Mouse (Mus musculus) heart, postnatal 4 days (tissue): ENCODE results near the gene Olfr1055. TPM values are rescaled to one million over a fixed set of nuclear protein-coding genes. Genes with fewer than 3 reads are reported as not detected.
"Not testable (repeated sequence)": the region's sequence is repeated elsewhere in the genome, so short reads cannot be mapped to it uniquely, and the experiment has no call there.

Experiments
- DNase-seq: peaks from one replicate; pipeline ENCODE4 v3.0.0; 2021
- total RNA-seq, 2 experiments: library from RNA; stranded (reverse); gene quantifications; 2 replicates each; pipeline ENCODE4 v1.2.3; 2021

The Olfr1055 gene
- total RNA-seq: not detected

GRCm38 (mm10) chr2:86350184-86350583, at the start of gene Olfr1055:
Olfr1055 (minus strand) TSS chr2:86350284.
- no peak for DNase-seq

- no peak for DNase-seq
These were observed 45.0 kb upstream of the Olfr1055 start for GRCm38 (mm10) chr2:86395114-86395513.

- DNase-seq: not testable (repeated sequence)
These were observed 38.4 kb upstream of the Olfr1055 start, which contains the start of gene Olfr1058 for GRCm38 (mm10) chr2:86388461-86388860. Olfr1058 (minus strand) TSS chr2:86388561.

- DNase-seq: no peak
These were observed 28.2 kb upstream of the Olfr1055 start, which contains the start of gene Olfr1057 for GRCm38 (mm10) chr2:86378293-86378692. Olfr1057 (minus strand) TSS chr2:86378393.

GRCm38 (mm10) chr2:86366342-86366741, 16.3 kb upstream of the Olfr1055 start:
- not testable (repeated sequence) for DNase-seq

- DNase-seq: no peak
These were observed 12.3 kb upstream of the Olfr1055 start, which contains the start of gene Olfr1056 for GRCm38 (mm10) chr2:86362369-86362768. Olfr1056 (minus strand) TSS chr2:86362469.

GRCm38 (mm10) chr2:86351751-86352150, 1.7 kb upstream of the Olfr1055 start:
- not testable (repeated sequence) for DNase-seq

GRCm38 (mm10) chr2:86335333-86335732, 14.8 kb downstream of the Olfr1055 start, which contains the start of gene Olfr1054:
Olfr1054 (minus strand) TSS chr2:86335433.
- DNase-seq: no peak

- DNase-seq: no peak
These were observed 34.9 kb downstream of the Olfr1055 start, which contains the start of gene Olfr1053 for GRCm38 (mm10) chr2:86315184-86315583. Olfr1053 (minus strand) TSS chr2:86315284.

Other genes with a start within 250 kb of the Olfr1055 start
- not detected for gene Olfr1039, start 214.4 kb downstream of the Olfr1055 start, total RNA-seq
- not detected for gene Olfr1040, start 203.6 kb downstream of the Olfr1055 start, total RNA-seq
- gene Olfr1042, start 188.4 kb downstream of the Olfr1055 start, total RNA-seq: not detected
- gene Olfr1043, start 182.8 kb downstream of the Olfr1055 start, total RNA-seq: not detected
- gene Olfr1044, start 172.5 kb downstream of the Olfr1055 start, total RNA-seq: not detected
- not detected for gene Olfr52, start 164.6 kb downstream of the Olfr1055 start, total RNA-seq
- gene Olfr1045, start 147.3 kb downstream of the Olfr1055 start, total RNA-seq: not detected
- not detected for gene Olfr1046, start 131.0 kb downstream of the Olfr1055 start, total RNA-seq
- not detected for gene Olfr1047, start 118.9 kb downstream of the Olfr1055 start, total RNA-seq
- not detected for gene Olfr1048, start 110.0 kb downstream of the Olfr1055 start, total RNA-seq
- not detected for gene Olfr1049, start 92.0 kb downstream of the Olfr1055 start, total RNA-seq
- not detected for gene Olfr1051, start 71.2 kb downstream of the Olfr1055 start, total RNA-seq
- gene Olfr1052, start 57.8 kb downstream of the Olfr1055 start, total RNA-seq: not detected
- gene Olfr1053, start 35.0 kb downstream of the Olfr1055 start, total RNA-seq: not detected
- not detected for gene Olfr1054, start 14.9 kb downstream of the Olfr1055 start, total RNA-seq
- not detected for gene Olfr1056, start 12.2 kb upstream of the Olfr1055 start, total RNA-seq
- not detected for gene Olfr1057, start 28.1 kb upstream of the Olfr1055 start, total RNA-seq
- gene Olfr1058, start 38.3 kb upstream of the Olfr1055 start, total RNA-seq: not detected
- not detected for gene Olfr1061, start 63.8 kb upstream of the Olfr1055 start, total RNA-seq
- gene Olfr1062, start 76.5 kb upstream of the Olfr1055 start, total RNA-seq: not detected
- gene Olfr1065, start 100.3 kb upstream of the Olfr1055 start, total RNA-seq: not detected
- gene Olfr1066, start 106.0 kb upstream of the Olfr1055 start, total RNA-seq: not detected
- not detected for gene Olfr228, start 137.1 kb upstream of the Olfr1055 start, total RNA-seq
- not detected for gene Olfr1076, start 158.2 kb upstream of the Olfr1055 start, total RNA-seq
- gene Olfr1079, start 192.2 kb upstream of the Olfr1055 start, total RNA-seq: not detected
- gene Olfr1080, start 208.0 kb upstream of the Olfr1055 start, total RNA-seq: not detected
- not detected for gene Olfr1082, start 248.7 kb upstream of the Olfr1055 start, total RNA-seq